Mouse (Mus musculus): ENCODE measurements around the gene Mrgpre.

GRCm38 (mm10) chr7:143753990-143754715 is 30.1 kb downstream of the Mrgpre start:
- peak; percentile 92 for TF ChIP-seq CTCF (IDR thresholded peaks at IDR 0.05; ENCODE audit: control insufficient read depth, insufficient read depth, low read length)
- TF ChIP-seq POLR2A (IDR thresholded peaks at IDR 0.05; ENCODE audit: borderline replicate concordance, control insufficient read depth, low read depth, low read length): no peak
